Mouse (Mus musculus): ENCODE results near the gene Wasl.

The Wasl gene

DNA sequence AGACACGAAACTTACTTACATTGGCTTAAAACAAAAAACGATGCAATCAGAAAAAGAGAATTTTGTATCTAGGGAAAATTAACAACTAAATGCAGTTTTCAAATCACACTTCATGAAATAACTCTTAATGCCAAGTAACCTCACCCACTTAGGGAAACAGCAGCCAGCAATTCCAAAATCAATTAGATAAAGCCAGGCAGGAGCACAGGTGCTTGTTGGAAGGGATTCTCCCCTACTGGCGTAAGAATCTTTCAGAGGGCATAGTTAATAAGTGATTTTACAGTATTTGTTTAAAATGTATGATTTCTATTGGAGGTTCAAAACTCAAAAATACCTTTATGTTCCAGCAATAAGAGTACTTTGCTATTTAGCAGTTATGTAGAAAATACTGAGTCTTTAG is 21.8 kb downstream of the Wasl start:
- DNase-seq, result no peak

DNA sequence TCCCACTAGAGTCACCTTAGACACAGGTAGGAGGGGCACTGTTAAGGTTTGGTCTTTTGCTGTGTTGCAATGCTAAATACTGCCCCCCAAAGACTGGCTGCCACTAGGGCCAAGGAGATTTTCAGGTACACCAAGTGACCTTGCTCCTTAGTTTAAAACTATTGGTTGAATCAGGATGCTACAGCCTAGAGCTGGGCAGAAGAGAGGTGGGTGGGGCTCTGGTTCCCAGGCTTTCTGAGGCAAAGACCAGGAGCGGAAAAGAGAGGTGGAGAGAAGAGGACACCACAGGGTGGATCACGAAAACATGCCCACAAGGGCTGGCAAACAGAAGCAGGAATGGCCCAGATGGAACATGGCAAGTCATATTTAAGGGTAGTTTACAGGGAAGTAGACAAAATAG is 22.6 kb downstream of the Wasl start:
- no peak for DNase-seq

DNA sequence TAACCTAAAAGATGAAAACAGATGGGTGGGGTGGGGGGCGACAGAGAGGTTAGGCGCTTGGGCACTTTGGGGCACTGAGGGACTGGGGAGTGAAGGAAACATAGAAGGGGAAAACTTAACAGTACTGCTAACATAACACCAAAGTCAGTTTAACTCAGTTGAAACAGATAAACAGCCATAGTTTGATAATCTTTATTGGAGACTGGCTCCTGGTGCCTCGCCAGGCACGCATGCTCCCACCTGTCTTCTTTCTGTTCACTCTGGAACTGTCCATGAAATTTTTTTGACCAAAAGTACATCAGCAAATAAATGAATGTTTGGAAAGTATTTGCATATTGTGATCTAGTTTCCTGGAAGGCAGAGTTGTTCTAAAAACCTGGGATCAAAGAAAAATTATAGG is 23.5 kb downstream of the Wasl start:
- no peak for DNase-seq

DNA sequence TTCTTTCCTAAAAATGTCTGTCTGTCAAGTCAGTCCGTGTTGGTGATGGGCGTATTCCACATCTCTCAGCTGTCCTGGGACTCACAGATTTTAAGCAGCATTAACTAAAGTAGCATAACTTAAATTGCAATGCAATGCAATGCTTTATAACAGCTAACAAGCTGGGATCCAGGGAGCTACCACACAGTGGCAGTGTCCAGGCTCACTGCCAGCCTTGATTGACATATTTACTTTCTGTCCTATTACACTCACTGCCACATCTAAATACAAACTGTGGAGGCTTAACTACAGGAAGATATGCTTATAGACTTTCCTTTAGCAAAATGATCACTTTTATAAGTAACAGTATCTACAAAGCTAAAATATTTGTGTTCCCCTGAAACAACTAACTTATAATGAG is 29.0 kb downstream of the Wasl start:
- no peak for DNase-seq

DNA sequence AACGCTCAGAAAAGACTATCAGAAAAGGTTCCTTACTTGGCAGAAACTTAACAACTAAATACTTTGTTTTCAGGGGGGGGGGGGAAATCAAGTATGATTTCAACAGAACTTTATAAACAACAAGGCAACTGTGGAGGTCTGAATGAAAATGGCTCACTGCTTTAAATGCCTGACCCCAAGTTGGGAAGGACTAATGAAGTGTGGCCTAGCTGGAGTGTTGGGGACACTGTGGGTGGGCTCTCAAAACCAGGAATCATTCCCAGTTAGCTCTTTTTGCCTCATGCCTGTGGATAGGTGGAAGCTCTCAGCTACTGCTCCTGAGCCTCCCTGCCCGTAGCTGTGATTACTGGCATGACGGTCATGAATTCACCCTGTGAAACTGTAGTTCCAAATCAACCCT is 30.7 kb downstream of the Wasl start:
- no peak for DNase-seq

DNA sequence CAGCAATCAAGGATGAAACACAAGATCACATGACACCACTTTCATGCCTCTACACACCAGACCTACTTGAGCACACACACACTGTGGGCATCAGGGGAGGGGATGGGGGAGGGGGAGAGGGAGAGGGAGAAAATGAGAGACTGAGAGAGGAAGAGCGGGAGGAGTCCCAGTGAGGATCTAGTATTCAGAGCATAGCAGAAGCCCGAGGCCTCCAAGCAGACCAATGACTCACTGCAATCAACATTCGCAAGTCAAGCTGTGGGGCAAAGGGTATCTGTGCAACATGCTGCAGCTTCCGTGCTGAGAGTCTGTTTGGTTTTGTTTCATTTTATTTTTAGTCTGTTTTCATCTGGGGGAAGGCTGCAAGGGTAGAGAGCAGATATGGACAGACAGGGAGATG is 32.7 kb downstream of the Wasl start:
- DNase-seq, result no peak

DNA sequence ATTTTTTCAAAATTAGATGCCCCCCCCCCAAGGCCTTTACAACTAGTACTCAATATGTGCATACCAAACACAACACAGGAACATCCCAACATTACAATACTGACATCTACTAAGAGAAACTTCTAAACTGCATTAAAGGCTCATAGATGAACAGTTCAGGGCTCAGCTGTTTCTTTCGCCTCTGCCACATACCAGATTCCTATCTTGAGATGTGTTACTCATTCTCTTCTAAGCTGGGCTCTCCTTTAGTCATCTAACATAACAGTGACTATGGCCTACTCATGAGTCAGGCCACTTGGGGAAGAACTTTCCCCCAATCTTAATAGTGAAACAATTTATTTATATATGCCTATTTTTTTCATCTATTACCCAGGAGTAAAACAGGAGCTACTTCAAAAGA is 36.3 kb downstream of the Wasl start:
- no peak for DNase-seq

DNA sequence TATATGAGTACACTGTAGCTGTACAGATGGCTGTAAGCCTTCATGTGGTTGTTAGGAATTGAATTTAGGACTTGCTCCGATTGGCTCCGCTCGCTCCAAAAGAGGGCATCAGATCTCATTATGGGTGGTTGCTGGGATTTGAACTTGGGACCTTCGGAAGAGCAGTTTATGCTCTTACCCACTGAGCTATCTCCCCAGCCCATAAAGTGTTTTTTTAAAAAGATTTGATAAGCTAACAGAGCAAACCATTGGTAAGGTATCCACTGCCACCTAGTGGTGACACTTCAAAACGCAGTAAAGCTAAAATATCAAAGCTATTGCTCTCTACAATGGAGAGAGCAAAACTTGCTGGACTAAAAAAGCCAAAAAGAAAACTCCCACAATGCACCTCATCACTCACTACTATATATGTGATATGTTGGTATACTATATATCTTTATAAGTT is 37.2 kb downstream of the Wasl start:
- peak; percentile 72 for DNase-seq

DNA sequence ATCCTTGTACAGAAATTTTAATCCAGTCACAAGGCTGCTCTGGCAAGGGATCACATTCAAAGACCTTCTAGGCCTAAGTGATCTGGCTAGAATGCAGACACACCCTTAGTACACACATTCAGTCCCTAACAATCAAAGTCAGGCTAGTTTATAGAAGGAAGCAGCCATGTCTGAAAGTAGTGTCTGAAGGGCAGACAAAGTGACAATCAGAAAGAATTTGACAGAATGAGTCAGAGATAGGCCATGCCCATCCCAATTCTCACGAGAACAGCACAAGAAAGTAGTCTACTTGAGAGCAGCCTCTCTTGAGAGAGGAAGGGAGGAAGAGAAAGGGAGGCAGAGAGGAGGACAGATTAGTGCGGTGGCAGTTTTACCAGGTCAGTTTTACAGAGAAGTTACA is 42.7 kb downstream of the Wasl start:
- no peak for DNase-seq

DNA sequence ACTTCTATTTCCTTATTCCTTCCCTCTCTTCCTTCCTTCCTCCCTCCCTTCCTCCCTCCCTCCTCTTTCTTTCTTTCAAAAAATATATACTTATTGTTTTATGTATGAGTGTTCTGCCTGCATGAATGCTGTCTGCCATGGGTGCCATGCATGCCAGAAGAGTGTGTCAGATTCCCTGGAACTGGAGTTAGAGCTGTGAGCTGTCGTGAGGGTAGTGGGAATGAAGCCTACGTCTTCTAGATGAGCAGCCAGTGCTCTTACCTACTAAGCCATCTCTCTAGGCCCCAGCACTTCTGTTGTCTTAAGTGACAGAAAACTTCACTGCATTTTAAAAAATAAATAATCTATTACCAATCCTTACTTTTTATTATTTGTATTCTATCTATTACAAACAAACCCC is 43.9 kb downstream of the Wasl start:
- DNase-seq, result no peak

DNA sequence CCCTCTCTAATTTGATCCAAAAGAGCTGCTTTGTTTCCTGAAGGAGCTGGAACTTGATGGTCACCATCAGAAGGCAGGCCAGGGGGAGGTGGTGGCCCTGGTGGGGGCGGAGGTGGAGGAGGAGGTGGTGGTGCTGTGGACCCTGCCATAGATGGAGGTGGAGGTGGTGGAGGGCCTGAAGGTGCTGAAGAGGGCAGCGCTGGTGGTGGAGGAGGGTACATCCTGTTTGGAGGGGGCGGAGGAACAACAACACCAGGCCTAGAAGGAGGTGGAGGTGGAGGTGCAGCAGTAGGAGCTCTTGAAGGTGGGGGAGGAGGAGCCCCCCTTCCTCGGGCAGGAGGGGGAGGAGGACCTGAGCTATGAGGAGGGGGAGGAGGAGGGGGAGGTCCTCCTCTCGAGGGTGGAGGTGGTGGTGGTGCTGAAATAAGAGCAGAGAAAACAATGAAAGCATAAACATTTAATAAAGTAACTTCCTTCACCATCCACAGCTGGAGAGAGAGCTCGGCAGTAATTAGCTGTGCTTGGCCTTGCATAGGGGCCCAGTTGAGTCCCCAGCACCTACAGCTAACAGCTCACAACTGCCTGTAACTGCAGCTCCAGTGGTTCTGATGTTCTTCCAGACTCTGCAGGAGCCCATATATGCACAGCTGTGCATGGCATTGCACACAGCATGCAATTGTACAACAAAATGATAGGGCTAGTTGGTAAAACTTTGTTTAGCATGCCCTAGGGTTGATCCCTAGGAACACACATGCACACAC is 45.3 kb downstream of the Wasl start:
- no peak for DNase-seq

DNA sequence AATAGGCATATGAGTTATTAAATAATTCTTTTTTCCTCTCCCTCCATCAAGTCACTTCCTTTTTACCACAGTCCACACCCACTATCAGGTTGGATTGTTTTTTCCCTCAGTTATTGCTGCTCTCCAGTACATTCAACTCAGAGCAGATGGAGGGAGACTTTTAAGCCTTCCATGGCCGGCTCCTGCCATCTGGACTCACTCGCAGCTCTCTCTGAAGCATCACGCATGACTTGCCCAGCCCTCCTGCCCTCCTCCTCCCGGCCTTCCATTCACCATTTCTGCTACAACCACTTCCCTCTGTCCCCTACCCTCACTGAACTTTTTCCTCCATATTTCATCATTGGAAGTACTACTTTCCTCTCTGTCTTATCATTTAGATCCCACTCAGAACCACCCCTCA is 48.1 kb downstream of the Wasl start:
- DNase-seq, result no peak

DNA sequence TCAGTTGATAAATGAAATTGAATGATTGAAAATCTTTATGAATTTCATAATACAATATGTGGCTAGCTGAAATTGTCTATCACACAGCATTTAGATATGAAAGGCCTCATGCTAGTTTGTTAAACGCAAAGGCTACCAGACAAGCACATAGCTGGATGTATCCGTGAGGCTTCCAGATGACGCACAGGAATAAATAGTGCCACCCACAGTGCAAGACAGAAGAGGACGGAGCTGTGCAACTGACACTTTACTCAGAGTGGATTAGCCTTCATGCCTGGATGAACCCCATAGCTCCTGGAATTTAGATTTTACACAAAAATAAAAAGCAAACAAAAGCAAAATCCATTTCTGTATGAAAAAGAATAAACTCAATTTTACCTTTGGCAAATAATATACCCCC is 50.9 kb downstream of the Wasl start:
- no peak for DNase-seq

DNA sequence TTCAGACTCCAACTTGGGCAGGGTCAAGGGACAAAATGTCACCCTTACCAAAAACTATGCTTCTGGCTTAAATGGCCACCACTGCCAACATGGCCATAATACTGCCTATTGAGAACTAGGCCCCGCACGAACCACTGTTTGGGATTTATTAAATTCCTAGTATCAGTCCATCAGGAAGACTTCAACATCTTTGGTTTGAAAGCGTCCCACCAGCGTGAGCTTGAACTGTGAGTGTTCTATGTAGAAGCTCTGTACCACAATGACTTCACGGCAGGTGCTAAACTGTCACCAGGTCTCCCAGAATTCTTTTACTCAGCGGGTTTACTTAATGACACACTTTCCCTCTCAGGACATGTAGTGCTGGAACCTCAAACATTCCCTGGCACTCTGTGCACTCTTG is 51.5 kb downstream of the Wasl start:
- DNase-seq, result no peak

DNA sequence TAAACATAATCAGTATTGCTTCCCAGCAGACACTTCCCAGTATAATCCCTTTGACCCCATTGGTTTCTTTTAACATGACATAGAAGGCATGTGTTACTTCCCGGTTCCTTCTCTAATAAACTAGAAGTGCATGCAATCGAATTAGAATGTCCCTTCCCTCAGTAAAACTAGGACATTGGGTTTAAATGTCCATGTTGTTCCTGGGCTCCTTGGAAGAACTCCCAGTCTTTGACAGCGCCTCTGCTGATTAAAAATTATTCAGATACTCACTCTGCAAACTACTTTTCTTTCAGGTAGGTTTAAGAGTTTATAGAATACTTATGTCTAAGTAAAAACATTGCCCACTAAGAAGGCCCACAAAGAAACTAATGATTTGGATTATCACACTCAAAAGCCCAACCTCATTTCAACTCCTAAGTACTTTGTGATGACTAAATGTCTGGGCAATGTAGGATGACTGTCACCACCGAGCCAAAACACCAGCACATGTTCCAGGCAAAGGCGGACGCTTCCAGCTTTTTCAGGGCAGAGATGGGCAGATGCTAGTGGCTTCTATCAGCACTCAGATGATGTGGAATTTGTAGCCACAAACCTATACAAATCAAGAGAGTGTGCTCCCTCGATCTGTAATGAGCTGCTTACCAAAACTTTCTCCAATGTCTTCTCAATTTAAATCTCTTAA is 52.6 kb downstream of the Wasl start:
- DNase-seq, result peak; percentile 62

DNA sequence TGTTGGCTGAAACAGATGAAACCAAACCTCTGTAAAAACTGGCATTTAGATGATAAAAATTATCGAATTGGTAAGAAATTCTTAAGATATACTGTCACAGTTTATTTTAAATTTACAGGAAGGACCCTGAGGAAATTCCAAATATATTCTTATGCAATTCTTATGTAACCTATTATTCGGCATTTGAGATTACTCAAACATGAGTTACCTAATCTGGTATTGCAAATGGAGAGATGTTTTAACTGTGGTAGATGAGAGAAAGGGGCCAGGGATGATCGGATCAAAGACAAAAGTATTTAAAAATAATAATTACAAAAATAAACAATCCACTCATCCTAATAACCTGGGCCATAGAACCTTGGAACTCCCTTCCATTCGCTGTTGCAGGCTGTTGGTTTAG is 54.5 kb downstream of the Wasl start:
- DNase-seq, result no peak

DNA sequence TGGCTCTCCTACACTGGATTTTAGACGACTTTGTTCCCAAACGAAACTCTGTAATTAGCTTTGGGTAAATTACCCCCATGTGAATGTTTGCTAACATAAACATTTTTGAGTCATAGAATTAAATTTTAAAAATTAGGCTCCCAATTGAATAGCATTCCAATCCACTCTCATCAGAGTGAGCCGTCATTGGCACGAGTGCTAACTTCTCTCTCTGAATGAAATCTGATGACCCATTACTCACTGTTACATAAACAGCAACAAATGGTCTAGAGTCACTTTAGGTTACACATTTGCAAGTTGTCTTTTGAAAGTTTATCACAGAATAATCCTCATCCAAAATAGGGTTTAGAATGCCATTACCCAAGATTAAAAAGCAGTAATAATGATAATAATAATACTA is 55.3 kb downstream of the Wasl start:
- DNase-seq, result peak; percentile 23

DNA sequence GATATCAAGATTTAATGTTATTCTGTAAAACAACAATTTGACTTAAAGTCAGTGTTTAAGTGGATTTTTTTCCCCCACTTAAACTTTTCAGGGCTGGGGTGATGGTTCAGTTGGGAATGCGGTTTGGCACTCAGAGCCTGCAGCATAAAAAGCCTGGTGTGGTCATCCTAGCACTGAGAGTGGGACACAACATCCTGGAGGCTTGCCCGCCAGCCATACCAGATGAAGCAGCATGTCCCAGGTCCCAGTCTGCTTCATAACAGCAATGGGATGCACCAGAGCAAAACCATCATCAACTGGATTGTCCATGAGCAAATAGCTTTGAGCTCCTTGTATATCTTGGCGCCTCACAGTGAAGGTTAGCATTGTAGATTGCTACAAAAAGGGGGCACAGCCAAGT is 56.1 kb downstream of the Wasl start:
- no peak for DNase-seq

DNA sequence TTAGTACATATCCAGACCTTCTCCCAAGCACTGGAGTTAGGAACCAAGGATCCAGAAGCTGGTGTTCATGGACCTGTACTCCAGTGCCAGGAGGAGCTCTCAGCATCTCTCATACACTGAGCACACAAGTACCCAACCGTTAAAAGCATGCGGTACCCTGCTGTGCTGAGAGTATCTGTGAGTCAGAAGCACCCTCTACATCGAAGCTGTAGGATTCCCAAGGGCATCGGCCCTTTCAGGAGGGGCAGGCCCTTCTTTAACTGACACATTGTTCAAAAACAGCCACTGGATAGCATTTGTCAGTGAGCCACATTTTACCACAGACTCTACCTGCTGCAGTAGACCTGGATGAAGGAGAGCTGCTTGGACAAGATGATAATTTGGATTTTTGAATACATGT is 56.7 kb downstream of the Wasl start:
- no peak for DNase-seq

DNA sequence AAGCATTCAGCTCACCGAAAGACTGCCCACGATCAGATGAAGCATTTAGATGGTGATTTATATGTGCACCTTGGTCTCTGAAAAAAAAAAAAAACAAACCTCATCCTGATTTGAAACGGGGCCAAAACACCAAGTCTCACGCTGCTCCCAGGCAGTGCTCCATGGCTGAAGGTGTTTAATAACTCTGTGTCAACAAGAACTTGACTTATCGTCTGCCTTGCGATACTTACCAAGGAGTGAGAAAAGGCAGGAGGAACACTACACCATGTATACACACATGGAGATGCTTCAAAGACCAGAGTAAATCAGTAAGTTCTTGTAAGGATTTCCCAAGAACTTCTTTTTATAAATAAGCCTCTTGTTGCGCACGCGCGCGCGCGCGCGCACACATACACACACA is 57.3 kb downstream of the Wasl start:
- DNase-seq, result no peak

DNA sequence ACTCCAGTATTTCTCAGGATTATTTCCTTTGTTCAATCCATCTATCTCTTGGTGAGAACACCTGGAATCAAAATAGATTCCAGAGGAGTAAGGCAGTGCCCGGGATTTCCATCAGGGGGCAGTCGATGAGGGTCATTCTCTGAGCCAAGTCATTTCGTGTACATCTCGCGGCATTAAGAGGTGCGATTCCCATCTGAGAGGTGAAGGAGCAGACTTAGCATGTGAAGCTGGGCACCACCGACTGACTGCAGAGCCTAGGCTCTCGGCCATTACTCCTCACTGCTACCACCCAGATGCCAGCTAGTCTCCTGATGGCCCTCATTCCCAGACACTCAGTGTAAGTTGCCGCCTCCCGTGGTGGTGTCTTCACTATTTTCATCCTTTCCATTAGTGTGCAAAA is 58.3 kb downstream of the Wasl start:
- DNase-seq, result no peak

DNA sequence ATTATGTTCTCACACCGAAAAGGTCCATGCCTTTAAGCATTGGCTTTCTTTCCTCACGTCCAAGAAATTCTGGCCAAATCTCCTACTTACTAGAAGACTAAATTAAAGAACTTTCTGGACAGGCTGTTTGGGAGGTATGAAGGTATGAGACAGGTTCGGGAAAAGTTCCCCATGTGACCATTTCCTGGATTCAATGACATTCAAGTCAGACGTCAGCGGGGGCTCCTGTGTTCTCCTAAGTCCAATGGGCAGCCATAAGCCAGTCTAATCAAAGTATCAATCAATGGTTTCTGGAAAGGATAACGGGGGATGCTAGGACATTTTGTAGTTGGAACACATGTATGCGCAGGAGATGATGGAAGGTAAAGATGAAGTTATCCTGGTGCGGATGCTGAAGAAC is 59.2 kb downstream of the Wasl start:
- DNase-seq, result no peak

DNA sequence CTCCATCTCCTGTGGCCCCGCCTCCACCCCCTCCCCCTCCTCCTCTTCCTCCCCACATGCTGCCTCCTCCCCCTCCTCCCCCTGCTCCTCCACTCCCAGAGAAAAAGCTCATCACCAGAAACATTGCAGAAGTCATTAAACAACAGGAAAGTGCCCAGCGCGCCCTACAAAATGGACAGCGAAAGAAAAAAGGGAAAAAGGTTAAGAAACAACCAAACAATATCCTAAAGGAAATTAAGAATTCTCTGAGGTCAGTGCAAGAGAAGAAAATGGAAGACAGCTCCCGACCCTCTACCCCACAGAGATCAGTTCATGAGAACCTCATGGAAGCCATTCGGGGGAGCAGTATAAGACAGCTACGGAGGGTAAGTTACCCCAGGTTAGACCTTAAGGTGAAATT is 60.5 kb downstream of the Wasl start:
- no peak for DNase-seq

DNA sequence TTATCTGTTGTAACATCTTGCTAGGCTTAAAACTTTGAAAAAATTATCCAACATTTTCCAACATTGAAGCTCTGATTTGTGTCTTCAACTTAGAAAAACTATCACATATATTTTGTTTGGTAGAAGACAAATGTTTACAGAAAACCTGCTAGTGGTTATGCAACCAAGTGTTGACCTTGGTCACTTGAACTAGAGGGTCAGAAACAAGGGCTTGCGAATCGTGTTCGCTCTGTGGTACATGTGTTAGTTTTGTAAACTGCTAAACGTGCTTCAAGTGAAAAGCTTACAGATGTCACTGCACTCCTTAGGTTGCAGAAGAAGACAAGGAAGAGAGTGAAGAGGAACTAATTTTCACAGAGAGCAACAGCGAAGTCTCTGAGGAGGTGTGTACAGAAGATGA is 61.8 kb downstream of the Wasl start:
- no peak for DNase-seq

DNA sequence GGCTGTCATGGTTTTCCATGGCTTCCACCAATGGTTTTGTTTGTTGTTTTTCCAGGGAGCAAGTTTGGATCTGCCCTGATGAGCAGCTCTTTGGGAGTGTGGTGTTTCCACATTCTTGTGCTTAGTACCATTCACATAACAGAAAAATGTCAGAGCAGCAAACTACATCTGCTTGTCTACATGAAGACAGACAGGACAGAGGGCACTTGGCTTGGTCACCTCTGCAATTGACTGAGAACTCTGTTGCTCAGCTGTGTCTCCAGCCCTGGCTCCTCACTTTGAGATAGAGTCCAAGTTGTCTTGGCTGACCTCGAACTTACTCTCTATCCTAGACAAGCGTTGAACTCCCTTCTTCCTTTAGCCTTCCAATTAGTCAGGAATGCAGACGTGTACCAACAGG is 62.5 kb downstream of the Wasl start:
- DNase-seq, result no peak

Measured in kidney, adult 9 months (tissue).